19 mouse cellular contexts compared by ENCODE assay signal in genomic region chr13:41515749-41516148, GRCm38 (mm10).
"Had no signal": no experiment of that assay in that cellular context is flagged by ENCODE, and none has a peak within 500 bp of the region (broad histone marks: within the 10 kb centered on the region; RNA-seq: fewer than 3 reads in every experiment).

No protein-coding gene starts in this region.

- H3K4me1 ChIP-seq: intestine, embryonic 15.5 days had no signal

- H3K27me3 ChIP-seq: intestine, embryonic 15.5 days; limb, embryonic 12.5 days; limb, embryonic 15.5 days; neural tube, embryonic 13.5 days had no signal

- H3K4me2 ChIP-seq: intestine, embryonic 15.5 days; limb, embryonic 12.5 days; limb, embryonic 15.5 days; liver, embryonic 11.5 days; lung, embryonic 14.5 days; midbrain, embryonic 11.5 days; neural tube, embryonic 13.5 days had no signal

- DNase-seq: kidney, adult 11 months; kidney, adult 8-10 months; kidney, postnatal 25 days; layer of hippocampus, postnatal 36 days; liver, postnatal 0 days; midbrain, embryonic 14.5 days; thymus, adult 2 months; thymus, postnatal 4 days had no signal

- H3K9me3 ChIP-seq: intestine, embryonic 15.5 days; limb, embryonic 12.5 days; limb, embryonic 15.5 days; neural tube, embryonic 13.5 days had no signal

- H3K27ac ChIP-seq: intestine, embryonic 15.5 days; left cerebral cortex, adult 2 months; limb, embryonic 12.5 days; liver, embryonic 14.5 days; macrophage; neural tube, embryonic 13.5 days; stomach, postnatal 0 days had no signal

- ATAC-seq: intestine, embryonic 15.5 days; liver, postnatal 0 days had no signal

- H3K4me3 ChIP-seq: intestine, embryonic 15.5 days; left cerebral cortex, adult 2 months; limb, embryonic 12.5 days; limb, embryonic 15.5 days; neural tube, embryonic 13.5 days had no signal

- H3K9ac ChIP-seq: intestine, embryonic 15.5 days; limb, embryonic 12.5 days; limb, embryonic 15.5 days; liver, embryonic 14.5 days; liver, postnatal 0 days; lung, embryonic 14.5 days; neural tube, embryonic 13.5 days had no signal

- H3K36me3 ChIP-seq: intestine, embryonic 15.5 days; limb, embryonic 12.5 days; limb, embryonic 15.5 days; neural tube, embryonic 13.5 days had no signal
